Mouse (Mus musculus): ENCODE measurements around the gene Grip1.

The Grip1 gene

DNA sequence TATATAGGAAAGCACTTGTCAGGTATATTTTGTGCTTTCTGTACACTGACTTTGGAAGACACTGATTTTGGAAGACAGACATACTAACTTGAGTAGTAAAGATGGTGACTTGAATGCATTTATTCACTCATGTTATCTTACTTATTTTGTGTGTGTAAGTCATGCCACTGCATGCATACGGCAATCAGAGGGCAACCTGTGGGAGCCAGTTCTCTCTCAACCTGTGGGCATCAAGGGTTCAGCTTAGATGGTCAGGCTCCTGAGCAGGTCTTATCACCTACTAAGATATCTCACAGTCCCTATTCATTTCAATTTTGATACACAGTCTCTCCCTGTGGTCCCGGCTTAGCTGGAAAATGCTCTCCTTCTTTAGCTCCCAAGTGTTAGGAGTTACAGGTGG, 5.4 kb downstream of the Grip1 start:
- DNase-seq (ENCODE audit: low spot score) = no peak

DNA sequence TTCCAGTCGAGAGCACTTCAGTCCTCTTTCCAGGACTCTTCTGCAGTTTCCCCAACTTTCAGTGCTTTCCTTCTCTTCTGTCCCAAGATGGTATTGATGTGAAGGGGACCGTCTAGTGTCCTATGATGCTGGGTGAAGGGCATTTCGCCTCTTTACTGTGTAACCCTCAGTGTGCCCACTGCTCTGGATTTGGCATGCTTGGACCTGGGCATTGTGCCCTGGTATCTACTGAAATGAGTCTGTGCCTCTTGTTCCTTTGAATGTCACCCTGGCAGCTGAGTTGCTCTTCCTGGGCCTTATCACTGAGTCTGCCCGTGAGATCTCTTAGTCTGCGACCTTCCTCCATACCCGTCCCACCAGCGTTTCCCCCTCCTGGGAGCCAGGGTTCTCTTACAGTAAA, 9.7 kb downstream of the Grip1 start:
- DNase-seq (ENCODE audit: low spot score) = no peak

DNA sequence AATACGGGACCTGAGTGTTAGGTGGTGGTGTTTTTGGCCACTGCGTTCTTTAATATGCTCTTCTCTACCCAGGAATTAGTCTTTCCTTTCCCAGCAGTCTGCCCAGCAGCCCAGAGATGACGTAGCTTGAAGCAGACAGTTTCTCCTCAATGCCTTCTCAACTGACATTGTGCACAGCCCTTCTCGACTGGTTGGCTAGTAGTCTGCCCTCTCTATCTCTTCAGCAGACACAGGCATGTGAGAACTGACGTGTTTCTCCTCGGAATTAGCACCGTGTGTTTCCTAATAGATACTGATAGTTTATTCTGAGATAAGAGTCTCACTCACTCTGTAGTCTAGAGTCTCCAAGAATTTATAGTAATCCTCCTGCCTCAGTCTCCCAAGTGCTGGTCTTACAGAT, 10.2 kb downstream of the Grip1 start:
- DNase-seq (ENCODE audit: low spot score) = no peak

DNA sequence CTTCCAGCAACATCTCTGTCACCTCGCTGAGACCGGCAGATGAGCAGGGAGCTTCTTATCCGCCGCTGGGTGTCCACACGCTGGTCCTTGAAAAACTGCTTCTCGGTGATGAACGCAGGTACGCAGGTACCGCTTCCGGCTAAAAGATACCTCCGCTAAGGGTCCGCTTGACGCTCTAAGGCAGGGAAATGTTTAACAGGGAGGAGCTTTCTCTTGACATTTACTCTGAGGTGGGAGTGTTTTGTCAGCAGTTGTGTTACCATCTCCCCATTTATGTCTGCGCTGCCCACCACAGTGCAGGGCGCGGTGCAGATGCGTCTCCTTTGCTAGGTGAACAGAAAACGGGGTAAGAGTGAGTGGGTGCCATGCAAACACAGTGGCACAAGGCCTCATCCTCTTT, 14.3 kb downstream of the Grip1 start:
- no peak for DNase-seq (ENCODE audit: low spot score)

DNA sequence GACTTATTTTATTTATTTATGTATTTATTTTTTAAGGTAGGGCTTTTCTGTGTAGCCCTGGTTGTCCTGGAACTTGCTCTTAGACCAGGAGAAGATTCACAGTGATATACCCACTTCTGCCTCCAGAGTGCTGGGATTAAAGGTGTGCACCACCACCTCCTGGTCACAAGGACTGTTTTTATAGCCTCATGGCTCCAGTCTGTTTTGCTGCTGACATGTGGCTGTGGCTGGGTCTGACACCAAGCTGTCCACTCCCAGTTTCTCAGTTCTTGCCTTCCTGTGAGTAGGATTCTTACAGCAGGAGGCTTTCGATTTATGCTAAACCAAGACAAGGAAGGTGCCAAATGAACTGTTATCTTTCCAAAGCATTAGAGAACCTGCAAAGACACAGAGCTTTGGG, 16.5 kb downstream of the Grip1 start:
- no peak for DNase-seq (ENCODE audit: low spot score)

DNA sequence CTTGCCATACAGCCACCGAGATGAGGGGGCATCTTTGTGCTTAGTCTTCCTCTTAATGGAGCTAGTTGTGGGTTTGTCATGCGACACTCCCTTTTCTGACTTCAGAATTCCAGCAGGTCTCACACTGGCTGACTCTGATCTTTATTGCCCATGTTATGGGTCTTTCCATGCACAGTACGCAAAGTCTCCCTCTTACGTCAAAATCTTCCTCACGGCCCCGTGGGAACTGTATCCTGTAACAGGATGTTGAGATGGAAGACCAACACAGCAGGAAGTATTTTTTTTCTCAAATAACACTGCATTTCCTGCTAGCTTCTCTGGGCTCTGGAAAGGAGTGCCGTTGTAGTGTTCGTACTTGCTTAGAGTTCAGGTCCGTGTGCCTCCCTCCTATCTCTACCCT, 21.5 kb downstream of the Grip1 start:
- DNase-seq (ENCODE audit: low spot score) = no peak

DNA sequence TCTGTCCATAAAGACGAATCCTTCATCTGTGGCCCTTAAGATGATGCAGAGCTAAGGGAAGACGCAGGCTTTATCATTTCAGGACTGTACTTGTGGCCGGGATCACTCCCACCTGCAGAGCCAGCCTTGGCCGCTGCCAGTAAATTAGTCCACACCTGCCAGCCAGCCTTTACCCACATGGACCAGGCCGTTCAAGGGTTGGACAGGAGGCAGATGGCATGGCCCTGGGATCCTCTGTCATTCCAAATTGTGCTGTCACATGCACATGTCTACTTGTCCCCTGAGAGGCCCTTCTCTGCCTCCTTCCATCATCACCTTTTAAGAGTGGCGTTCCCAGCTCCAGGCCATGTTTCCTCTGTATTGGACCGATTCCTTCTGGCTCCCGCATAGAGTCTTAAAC, 24.0 kb downstream of the Grip1 start:
- no peak for DNase-seq (ENCODE audit: low spot score)

DNA sequence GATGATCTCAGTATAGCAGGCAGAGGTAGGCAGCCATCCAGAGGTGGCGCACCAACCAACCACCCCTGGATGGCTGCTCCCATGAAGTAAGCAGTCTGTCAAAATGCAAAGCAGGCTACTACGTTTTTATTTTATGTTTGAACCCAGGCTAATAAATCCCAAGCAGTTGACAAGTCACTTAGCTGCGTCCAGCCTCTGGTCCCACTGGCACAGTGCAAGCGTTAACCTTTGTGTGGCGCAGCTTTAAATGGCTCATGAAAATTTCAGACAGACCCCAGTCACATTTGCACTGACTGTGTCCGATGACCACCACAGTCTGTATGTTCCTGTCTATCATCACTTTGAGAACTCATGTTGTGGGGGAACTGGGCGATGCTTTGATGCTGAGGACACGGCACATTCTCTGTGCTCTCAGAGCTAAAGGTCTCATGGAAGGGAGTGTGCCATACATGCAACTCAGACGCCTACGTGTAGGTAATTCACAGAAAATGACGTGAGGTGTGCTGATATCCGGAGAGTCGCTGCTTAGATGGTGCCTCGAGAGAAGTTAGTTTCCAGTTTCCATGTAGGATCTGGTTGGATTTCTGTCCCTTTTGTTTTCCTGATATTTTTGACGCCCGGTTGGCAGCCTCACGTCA, 29.6 kb downstream of the Grip1 start:
- DNase-seq (ENCODE audit: low spot score) = no peak

DNA sequence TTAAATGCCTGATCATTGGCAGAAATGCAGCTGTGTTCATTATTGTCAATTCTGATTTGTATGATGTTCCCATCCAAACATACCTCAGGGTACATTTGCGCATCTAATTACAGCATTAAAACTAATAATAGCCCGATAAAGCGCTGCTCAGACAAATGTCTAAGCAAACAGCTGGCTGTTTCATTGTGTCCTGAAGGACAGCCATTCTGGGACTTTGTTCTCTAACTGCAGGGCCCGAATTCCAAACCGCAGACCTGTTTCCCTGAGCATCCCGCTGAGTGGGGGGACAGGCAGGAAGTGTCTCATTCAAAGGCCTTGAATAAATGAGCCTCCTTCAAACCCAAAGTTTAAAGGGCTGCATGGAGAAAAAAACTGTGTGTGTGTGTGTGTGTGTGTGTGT, 30.1 kb downstream of the Grip1 start:
- DNase-seq (ENCODE audit: low spot score) = no peak

DNA sequence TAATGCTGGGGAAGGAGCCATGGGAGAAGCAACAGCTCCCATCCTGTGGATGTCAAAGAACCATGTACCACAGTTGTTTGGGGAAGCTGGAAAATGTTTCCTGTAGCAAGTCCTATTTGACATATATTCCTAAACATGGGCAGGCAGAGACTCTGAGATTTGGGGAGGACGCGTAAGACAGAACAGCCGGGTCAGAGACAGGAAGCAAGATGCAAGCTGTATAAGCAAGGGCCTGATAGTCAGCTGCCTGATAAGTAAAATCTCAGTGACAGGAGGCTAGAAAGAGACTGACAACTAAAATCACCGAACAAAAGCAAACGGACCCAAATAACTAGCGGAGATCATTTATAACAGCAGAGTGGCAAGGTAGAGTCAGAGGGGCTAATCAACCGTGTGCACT, 33.3 kb downstream of the Grip1 start:
- DNase-seq (ENCODE audit: low spot score) = no peak

DNA sequence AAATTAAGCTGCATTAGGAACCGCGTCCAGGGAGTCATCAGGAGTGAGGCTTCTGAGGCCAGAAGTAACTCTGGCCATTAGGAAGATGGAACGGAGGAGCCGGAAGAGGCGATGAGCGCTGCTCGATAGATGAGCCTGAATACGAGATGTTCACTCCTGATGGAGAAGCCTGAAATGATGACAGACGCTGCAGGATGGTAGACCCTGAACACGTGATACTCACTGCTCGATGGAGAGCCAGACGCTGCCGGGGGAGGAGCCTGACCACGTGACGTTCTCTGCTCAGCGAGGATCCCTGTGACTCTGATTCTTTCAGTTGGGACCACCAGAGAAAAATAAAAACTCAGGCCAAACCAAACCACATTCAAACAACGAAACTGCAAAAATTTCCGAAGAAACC, 37.2 kb downstream of the Grip1 start:
- DNase-seq (ENCODE audit: low spot score) = no peak

DNA sequence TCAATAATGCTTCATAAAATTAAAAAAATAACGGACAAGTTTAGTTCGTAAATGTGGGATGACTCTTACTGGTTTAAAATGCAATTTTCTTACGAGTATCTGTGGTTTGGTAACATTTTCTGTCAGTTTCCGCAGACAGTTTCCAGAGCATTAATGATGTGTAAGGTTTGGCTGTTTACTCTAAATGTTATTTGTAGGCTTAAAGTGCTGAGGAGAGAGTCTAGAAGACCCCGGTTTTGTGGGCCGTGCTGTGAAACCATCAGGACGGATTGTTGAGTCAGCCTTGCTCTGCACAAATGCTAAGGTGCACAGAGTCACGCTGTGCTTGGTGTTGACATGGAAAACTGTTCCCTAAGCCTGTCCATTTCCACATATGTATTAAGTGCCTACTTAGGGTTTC, 41.7 kb downstream of the Grip1 start:
- no peak for DNase-seq (ENCODE audit: low spot score)

DNA sequence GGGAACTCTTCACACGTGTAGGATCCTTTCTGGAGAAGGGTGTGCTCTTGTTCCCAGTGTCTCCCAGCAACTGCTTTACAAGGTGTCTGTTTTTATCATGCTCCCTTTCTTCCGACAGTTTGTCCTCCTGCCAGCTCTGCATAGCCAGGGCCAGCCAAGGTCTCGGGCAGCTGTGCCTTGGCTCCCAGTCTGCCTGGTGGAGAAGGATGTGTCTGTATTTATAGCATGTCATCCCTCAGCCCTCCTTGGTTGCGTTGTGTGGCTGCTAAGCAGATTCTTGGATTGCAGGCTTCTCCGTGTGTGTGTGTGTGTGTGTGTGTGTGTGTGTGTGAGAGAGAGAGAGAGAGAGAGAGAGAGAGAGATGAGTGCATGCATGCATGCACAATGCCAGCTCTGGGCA, 42.6 kb downstream of the Grip1 start:
- no peak for DNase-seq (ENCODE audit: low spot score)

DNA sequence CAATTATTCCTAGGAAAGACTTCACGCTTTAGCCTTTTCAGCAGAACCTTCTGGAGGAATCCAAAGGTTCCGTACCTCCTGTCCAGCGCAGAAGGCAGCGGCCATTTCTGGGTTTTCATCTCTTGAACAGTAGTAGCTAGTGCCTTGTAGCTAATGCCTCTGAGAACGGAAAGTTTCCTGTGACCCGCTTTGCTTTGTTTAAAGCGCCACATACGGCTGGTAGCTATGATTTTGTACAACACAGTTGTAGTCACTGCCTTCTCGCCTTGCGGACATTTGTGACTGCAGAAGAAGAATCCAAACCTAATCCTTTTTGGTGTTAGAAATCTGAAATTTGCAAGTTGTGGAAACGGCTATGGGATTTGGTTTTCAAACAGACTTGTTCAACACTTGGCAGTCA, 68.1 kb downstream of the Grip1 start:
- no peak for DNase-seq (ENCODE audit: low spot score)

DNA sequence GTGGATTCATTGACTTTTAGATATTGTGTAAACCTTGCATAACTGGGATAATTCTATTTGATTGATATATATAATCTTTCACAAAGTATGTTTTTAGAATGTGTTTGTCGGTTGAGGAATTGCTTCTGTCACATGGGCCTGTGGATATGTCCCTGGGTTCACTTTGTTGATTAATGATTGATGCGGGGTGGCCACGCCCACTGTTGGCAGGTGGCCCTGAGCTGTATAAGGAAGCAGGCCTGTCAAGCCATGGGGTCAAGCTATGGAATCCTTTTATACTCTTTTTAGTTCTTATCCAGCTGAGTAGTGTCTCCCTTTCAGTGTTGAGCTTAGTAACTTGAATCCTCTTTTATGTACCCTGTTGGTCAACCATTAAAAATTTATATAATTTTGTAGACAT, 72.1 kb downstream of the Grip1 start:
- no peak for DNase-seq (ENCODE audit: low spot score)

DNA sequence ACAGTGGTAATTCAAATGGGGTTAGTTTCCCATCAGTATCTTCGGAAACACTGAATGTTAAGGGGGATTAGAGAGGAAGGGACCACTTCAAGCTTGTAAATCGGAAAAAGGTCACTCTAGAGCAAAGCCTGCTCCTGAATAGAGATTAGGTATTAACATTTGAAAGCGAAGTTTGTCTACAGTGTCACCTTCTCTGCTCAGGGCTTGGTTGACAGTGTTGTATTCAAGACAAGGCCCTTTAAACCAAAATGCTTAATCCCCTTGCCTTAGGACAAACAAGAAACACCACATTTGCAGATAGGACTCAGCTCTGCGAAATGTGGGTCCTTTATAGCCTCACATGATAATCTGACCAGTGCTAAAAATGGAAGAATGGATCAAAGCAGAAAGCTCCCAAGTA, 81.2 kb downstream of the Grip1 start:
- DNase-seq (ENCODE audit: low spot score) = no peak

DNA sequence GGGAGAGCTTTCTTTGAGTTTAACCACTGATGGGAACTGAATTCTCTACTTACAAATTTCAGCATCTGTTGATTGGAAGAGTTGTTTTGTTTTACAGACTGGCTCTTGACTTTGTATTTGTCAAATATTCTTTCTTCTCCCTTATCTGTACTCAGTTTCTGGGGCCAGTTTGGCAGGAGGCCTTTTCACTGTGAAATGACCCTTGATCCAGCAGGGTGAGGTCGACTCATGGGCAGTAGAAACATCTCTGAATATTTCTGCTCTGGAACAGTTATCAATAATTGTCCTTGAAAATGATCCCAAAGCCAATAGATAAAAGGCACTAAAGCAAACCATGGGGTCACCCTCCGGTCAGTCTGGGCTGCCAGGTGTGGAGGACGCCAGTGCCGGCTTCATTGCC, 88.0 kb downstream of the Grip1 start:
- no peak for DNase-seq (ENCODE audit: low spot score)

DNA sequence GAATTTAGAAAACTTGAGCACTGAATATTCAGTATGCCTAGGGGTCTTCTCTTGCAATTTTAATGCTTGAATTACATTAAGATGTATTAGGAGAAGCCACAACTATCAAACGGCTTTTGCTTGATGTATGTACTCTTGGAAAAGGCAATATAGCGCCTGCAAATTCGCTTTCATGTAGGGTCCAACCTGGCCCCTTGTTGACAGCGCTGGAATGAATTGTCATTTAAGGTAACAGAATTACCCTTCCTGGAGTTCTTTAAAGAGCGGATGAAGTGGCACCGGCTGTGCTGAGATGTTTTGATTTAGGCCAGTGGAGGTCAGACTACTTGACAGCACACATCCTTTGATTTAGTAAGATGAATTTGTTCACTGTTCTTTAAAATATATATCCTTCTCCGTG, 90.1 kb downstream of the Grip1 start:
- DNase-seq (ENCODE audit: low spot score) = no peak

DNA sequence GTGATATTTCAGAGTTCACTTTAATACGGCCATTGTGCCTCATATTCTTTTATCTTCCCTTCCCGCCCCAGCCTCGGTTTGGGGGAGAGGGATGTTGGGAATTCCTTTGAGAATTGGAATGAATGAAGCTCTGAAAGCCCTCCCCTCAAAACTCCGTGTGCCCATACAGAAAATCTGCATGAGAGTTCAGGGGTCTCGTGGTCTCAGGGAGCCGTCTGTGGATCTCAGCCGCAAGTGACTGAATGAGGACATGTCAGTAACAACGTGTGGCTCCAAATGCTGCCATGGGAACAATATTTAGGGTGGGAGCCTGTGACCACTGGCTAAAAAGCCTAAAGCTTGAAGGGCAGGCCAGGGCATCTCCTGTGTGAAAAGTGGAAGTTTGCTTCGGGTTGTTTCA, 91.1 kb downstream of the Grip1 start:
- DNase-seq (ENCODE audit: low spot score) = no peak

DNA sequence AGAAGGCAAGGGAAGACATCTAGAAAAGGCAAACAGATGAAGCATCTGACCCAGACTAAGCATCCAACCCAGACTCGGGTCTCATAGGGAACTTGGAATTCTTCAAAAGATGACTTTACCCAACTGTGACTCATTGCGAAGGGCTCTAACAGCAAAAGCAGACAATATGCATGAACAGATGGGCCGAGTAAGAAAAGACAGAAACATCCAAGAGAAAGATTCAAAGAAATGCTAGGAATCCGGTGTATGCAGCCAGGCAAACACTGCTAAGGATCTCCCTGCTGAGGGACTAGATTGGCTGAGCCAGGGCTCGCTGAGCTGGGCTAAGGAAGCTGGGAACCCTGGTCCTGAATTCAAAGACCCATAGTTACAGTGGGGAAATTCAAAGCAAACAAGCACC, 94.2 kb downstream of the Grip1 start:
- no peak for DNase-seq (ENCODE audit: low spot score)

DNA sequence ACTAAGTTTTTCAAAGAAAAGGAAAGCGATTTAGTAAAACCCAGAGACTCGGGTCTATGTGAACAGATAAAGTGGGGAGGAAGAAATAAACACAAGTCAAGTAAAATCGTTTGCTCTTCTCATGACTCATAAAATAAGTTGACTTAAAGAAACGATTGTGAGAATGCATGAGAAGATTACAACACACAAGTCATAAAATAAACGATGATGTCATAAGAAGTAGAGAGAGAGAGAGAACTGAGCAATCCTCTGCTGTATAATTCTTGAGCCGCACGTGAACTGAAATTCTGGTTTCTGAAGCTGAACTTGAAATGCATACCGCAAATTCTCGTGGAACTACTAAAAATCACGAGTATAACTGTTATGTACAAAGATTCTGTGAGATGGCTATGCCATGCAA, 95.1 kb downstream of the Grip1 start:
- DNase-seq (ENCODE audit: low spot score) = no peak

DNA sequence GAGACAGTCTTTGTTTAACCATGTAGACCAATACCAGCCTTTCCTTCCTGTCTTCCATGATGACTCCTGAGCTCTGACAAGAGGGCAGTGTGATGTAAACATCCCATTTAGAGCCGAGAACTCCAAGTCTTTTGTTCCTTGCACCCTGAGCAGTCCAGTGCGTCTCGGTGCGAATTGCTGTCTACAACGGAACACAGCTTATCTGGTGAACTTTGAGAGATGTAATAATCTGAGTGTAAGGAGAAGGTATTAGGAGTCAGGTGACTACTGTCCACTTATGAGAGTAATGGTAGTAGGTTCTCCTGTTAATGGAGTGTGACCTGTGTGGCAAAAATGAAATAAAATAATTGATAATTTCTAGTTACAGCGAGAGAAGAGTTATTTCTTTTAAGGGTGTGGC, 97.0 kb downstream of the Grip1 start:
- DNase-seq (ENCODE audit: low spot score) = no peak

DNA sequence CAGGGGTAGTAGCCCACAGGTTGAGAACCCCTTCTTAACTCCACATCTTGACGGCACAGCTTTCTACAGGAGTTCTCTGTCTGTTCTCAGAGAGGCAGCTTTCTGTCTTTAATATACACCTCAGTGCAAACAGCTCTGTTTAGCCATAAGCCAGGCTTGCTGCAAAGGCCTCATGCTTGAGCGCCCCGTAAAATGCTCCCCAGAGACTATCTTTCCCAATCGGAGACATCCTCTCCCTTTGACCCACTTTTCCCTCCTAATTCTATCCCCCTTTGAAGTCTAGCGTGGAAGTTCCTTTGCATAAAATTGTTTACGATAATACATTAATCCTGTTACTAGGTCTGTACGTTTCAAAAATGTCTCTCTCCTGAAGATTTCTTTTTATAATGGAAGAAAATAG, 102.7 kb downstream of the Grip1 start:
- no peak for DNase-seq (ENCODE audit: low spot score)

DNA sequence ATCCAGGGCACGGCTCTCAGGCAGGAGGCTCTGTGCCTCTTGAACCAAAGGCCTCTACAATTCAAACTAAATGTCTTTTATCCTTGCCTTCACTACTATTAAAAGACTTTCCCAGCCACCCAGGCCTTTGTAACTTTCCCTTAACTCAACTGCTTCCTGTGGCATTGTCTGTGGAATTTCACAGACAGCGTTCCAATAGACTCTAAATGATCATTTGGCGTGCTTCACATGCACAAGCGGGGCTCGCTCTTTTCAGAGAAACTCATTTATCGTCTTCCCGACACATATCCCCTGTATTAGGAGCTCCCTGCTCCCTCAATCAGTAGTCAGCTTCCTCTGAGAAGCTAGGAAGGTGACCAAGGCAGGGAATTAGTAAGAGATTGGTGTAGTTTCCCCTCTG, 104.8 kb downstream of the Grip1 start:
- DNase-seq (ENCODE audit: low spot score) = no peak

DNA sequence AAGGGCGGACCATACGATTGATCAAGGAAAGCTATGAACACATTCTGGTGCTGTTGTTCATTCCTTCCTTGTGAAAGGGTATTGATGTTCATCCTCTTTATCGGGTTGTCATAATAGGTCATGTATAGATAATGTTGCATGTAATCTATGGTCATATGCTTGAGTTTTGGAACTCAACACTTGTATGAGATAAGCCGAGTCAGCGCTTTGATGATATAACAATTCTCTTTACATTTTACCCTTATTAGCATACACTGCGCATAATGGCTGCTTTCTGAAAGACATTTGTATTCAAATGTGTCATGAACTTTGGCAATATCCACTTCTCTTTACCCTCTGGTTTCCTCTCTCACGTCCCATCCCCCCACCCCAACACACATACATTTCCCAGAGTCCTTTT, 111.2 kb downstream of the Grip1 start:
- DNase-seq (ENCODE audit: low spot score) = no peak

All from urinary bladder, postnatal 14 days (tissue).